Mouse (Mus musculus) forebrain, embryonic 10.5 days (tissue): Measurements from ENCODE around the gene Asic2. TPM values are rescaled to one million over a fixed set of nuclear protein-coding genes. Genes with fewer than 3 reads are reported as not detected.
A peak's percentile ranks its signal among the peaks of the same experiment; 100 is the strongest.

Experiments used
- DNase-seq: peaks from one replicate; pipeline ENCODE4 v3.0.0-alpha.2; 2017; ENCODE audit warnings: low spot score; ENCODE audit errors: extremely low spot score
- H3K27ac ChIP-seq: fragments of 300-500 bp; sonication (generic); 2 replicates; pipeline ENCODE4 v1.5.1; 2016; ENCODE audit warnings: mild to moderate bottlenecking
- H3K27me3 ChIP-seq: fragments of 300-500 bp; sonication (generic); 2 replicates; pipeline ENCODE4 v1.6.1; 2016; ENCODE audit warnings: mild to moderate bottlenecking; ENCODE audit not compliant: poor library complexity, severe bottlenecking
- H3K36me3 ChIP-seq: fragments of 300-500 bp; sonication (generic); replicated peaks from 2 replicates; pipeline ENCODE4 v1.6.1; 2016; ENCODE audit warnings: mild to moderate bottlenecking, moderate library complexity
- H3K4me1 ChIP-seq: fragments of 300-500 bp; sonication (generic); 2 replicates; pipeline ENCODE4 v1.6.1; 2016
- H3K4me3 ChIP-seq: fragments of 300-500 bp; sonication (generic); 2 replicates; pipeline ENCODE4 v1.5.1; 2016; ENCODE audit warnings: mild to moderate bottlenecking, moderate library complexity
- H3K9me3 ChIP-seq: fragments of 300-500 bp; sonication (generic); 2 replicates; pipeline ENCODE4 v1.6.1; 2016; ENCODE audit warnings: mild to moderate bottlenecking, moderate library complexity
- WGBS: fragments of 180-500 bp; shearing (Covaris S2); methylation state at CpG from one replicate; pipeline ENCODE4 v1.1.7; 2016; 5-methylcytosine and 5-hydroxymethylcytosine counted together
- polyA plus RNA-seq: library from polyadenylated mRNA; unstranded; fragments of >200 nt; fragmentation: Nextera tagmentation; extraction: Ambion mirVana; gene quantifications from 2 replicates; pipeline ENCODE4 v1.2.1, GENCODE M21; 2016

The Asic2 gene
- polyA plus RNA-seq, 1 experiment from 2014 or later: 0.51 TPM

DNA sequence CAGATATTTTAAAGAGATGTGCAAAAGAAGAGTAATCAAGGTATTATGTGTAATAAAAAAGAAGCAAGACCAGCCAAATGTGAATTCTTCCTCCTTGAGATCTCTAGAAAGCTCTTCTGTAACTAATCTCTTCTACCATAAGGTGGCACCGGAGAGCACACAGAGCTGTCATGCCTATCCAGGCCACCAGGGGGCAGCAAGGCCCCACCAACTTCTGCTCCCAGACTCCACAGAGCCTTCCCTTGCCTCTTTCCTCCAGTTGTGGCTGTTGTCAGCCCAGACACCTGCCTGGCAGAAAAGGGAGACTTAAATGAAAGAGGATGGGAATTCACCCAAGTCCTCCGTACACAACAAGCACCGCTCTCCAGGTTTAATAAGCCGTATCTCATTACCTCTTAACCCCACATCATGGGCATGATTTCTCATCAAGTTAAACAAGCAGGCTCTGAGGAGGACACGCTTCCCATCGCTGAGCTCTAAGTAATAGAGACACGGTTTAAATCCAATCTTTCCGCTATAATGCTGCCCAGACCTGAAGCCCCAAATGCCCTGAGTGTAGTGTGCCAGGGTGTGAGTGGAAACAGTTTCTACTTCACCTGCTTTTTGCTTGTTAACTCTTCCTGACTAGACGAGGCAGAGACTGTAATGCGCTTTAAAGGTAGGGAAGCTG lies 28.1 kb upstream of the Asic2 start:
- H3K4me3 ChIP-seq: no peak overlapping the region
- H3K27me3 ChIP-seq: no peaks in the 10 kb centered on the region
- H3K36me3 ChIP-seq: no peaks in the 10 kb centered on the region
- WGBS: 71% methylated on average over 10 of the region's 10 CpGs
- H3K9me3 ChIP-seq: no peaks in the 10 kb centered on the region
- DNase-seq: peak; percentile 75
- no peak overlapping the region for H3K27ac ChIP-seq
- H3K4me1 ChIP-seq: no peaks in the 10 kb centered on the region

DNA sequence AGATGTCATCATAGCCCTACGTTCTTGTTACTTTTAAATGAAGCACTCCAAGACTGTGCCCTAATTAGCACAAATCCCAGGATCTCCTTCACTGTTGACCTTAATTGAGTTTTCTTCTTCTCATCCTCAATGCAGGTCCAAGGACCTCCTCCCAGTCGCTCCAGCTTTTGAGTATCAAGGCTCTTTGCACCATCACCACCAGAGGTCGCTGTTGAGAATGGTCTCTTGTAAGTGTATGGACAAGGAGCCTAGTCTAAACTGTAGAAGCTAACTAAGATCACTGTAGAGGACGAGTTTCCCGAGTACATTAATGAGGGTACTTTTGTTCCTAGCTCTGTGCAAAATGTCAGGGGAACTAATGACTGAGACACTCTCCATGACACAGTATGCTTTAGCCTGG lies 14.9 kb upstream of the Asic2 start:
- Histone ChIP-seq H3K4me3 (no peak overlapping the region), H3K9me3 (no peaks in the 10 kb centered on the region), H3K4me1 (peaks cover 26% of the 10 kb centered on the region), H3K27me3 (no peaks in the 10 kb centered on the region), H3K27ac (no peak overlapping the region), H3K36me3 (no peaks in the 10 kb centered on the region)
- DNase-seq: peak; percentile 41
- 44% methylated on average over 5 of the region's 5 CpGs for WGBS

DNA sequence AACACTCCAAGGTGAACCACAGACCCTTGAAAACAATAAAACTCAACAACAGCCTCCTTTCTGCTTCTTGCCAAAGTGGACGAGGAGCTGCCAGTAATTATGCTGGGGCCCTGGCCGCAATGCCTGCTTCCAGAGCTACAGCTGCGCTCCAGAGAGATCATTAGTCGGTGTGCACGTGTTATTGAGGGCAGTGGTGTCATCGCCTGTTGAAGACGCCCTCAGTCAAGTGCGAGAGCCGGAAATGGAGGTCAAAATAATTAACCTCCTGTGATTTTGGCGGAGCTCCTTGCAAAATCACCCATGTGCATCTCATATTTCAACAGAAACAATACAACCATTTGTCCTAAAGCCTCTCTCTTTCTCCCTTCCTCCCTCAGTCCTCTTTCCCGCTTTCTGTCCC lies 13.9 kb upstream of the Asic2 start:
- no peak for DNase-seq
- WGBS: 48% methylated on average over 11 of the region's 11 CpGs

DNA sequence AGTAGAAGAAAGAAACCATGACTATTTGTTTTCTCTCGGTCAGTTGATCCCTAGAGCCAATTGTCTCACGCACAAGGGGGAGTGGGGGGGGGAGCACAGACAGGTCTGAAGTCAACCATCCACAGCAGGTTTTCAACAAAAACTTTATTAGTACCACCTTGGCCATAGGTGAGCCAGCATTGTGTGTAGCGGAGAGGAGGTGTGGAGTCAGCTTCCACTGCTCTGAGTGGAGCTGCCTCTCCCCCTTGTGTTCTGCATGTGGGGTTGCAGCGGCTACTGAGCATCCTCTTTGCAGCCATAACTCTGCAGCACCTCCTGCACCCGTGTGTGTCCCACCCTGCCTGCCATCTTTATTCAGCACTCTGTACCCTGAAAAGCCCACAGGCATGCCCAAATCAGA lies 6.3 kb upstream of the Asic2 start:
- 34% methylated on average over 5 of the region's 5 CpGs for WGBS
- peaks cover 21% of the 10 kb centered on the region for H3K4me1 ChIP-seq
- H3K36me3 ChIP-seq: no peaks in the 10 kb centered on the region
- H3K27me3 ChIP-seq: peaks cover 21% of the 10 kb centered on the region
- no peak overlapping the region for H3K4me3 ChIP-seq
- H3K9me3 ChIP-seq: no peaks in the 10 kb centered on the region
- H3K27ac ChIP-seq: no peak overlapping the region
- no peak for DNase-seq

More for the DNA sequence above, 13.9 kb upstream of the Asic2 start:
- Histone ChIP-seq H3K27me3 (no peaks in the 10 kb centered on the region), H3K9me3 (no peaks in the 10 kb centered on the region), H3K4me1 (peaks cover 21% of the 10 kb centered on the region), H3K27ac (no peak overlapping the region), H3K4me3 (no peak overlapping the region), H3K36me3 (no peaks in the 10 kb centered on the region)

DNA sequence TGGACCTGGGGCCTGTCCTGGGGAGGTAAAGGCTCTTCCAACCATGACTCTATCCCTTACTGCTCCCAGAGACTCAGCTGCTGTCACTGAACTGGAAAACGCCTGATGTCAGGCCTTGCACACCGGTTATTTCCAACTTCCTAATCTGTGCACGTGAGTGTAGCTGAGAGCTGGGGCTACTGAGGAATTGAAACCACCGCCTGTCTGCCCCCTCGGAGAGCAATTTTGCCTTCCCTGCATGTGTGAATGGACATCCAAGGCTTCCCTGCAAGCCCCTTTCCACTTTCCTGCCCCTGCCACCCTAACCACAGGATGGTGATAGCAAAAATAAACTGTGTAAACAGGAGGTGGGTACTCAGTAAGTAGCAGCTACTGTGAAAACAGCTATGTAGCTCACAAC lies 5.4 kb upstream of the Asic2 start:
- no peaks in the 10 kb centered on the region for H3K9me3 ChIP-seq
- no peak overlapping the region for H3K4me3 ChIP-seq
- H3K27me3 ChIP-seq: peaks cover 30% of the 10 kb centered on the region
- H3K27ac ChIP-seq: no peak overlapping the region
- 73% methylated on average over 5 of the region's 5 CpGs for WGBS
- DNase-seq: no peak
- H3K36me3 ChIP-seq: no peaks in the 10 kb centered on the region
- peaks cover 29% of the 10 kb centered on the region for H3K4me1 ChIP-seq

DNA sequence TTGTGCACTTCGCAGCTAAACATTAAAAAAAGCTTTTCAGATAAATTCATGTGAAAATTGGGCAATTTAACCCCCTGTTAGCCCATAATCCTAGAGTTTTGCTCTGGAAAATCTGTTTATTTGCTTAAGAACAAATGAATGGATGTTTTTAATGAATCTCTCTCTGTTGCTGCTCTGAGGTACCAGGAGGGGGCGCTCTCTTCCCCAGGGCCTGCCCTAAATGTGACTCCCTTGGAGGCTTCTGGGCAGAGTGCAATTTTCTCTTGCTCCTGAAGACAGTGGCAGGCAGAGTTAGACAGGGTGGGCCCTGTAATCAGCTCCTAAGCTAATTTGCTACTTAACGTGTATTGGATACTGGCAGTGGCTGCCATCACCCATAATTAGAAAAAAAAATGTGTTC lies 3.8 kb upstream of the Asic2 start:
- WGBS: 49% methylated on average over 3 of the region's 3 CpGs
- no peaks in the 10 kb centered on the region for H3K9me3 ChIP-seq
- no peaks in the 10 kb centered on the region for H3K36me3 ChIP-seq
- H3K27me3 ChIP-seq: peaks cover 47% of the 10 kb centered on the region
- no peak overlapping the region for H3K4me3 ChIP-seq
- no peak for DNase-seq
- H3K4me1 ChIP-seq: peaks cover 38% of the 10 kb centered on the region
- no peak overlapping the region for H3K27ac ChIP-seq

DNA sequence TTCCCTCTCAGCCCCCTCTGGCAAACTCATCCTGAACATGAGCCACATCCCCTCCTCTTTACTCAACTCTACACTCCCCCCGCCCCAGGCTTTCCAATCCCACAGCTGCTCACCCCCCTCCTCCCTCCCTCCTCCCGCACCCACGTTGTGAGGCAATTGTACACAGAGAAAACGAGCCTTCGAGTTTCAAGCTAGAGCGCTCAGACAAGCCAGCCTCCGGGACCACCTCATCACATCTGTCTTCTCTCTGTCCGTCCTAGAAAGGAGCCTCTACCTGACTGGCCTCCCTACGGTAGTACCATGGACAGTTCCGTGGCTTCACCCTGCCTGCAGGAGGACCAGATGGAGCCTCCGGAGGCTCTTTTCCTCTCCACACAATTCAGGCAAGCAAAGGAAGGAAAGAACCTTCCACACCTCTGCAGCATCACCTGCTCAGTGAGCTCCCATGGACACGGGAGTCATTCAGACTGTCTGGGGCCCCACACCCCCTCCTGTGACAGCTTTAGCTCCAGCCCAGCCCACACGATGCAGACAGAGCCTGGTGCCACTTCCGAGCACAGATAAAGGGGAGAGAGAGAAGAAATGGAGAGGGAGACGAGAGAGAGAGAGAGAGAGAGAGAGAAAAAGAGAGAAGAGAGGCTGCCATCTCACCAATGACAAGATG lies 1.5 kb downstream of the Asic2 start:
- 10% methylated on average over 15 of the region's 15 CpGs for WGBS
- H3K4me1 ChIP-seq: peaks cover 44% of the 10 kb centered on the region
- H3K4me3 ChIP-seq: no peak overlapping the region
- peaks cover 64% of the 10 kb centered on the region for H3K27me3 ChIP-seq
- no peaks in the 10 kb centered on the region for H3K36me3 ChIP-seq
- H3K9me3 ChIP-seq: no peaks in the 10 kb centered on the region
- DNase-seq: peak; percentile 43
- no peak overlapping the region for H3K27ac ChIP-seq

DNA sequence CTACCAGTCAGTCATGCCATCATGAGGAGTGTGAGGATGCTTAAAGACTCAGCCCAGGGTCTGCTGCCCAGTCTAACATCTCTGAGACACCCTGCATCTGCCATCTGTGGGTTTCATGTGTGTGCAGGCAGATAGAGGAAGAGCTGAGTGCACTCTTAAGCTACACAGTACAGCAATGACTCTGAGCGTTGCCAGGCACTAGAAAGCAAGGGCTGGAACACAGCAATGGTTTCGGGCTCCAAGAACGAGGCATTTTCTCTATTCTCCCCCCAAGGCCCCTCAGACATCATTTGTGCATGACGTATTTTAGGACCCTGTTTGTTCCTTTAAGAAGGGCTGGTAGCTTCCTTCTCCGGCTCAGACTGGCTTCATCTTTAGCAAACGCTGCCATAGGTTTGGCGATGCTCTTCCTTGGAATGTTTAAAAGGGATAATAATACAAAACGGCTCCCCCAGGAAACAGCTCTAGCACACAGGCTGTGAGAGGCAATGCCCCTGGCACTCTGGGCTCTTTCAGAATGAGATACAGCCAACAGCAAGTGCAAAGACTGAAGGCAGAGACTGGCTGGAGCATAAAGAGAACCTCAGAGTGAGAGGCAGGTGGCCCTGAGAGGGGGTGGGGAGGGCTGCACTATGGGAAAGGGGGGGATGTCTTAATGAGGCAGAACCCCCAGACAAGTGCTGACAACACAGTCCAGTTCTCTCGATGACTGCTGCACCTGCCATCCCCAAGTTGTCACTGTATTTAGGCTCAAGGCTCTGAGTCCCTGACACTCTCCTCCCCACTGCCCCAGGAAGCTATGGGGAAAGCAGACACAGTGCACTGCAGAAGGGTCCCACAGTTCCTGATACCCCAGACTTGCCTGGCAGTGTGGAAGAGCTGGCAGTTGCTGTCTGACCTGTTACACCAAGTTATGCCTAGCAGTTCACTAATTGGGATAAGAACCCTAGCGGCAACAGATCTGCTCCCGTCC lies 2.3 kb downstream of the Asic2 start:
- Histone ChIP-seq H3K9me3 (no peaks in the 10 kb centered on the region), H3K27me3 (peaks cover 61% of the 10 kb centered on the region), H3K4me1 (peaks cover 44% of the 10 kb centered on the region), H3K36me3 (no peaks in the 10 kb centered on the region), H3K27ac (no peak overlapping the region), H3K4me3 (no peak overlapping the region)
- 66% methylated on average over 11 of the region's 11 CpGs for WGBS
- no peak for DNase-seq

DNA sequence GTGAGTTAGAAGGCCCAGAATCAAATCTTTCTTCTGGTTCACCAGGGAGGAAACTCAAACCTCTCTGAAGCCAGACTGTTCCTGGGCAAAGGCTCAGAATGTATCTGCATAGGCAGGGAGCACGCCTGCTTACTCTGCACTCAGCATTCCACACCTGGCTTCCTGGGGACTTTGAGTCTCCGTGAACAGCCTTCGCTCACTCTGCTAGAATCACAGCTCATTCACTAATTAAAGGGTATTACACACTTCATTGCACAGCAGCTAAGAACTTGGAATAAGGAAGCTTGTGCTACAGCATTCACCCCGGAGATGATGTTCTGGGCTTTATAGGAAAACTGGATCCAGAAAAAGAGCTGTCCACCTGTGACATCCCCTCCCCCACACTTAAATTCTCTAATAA lies 3.7 kb downstream of the Asic2 start:
- no peak for DNase-seq
- Histone ChIP-seq H3K27me3 (peaks cover 47% of the 10 kb centered on the region), H3K4me1 (peaks cover 43% of the 10 kb centered on the region), H3K9me3 (no peaks in the 10 kb centered on the region), H3K27ac (no peak overlapping the region), H3K36me3 (no peaks in the 10 kb centered on the region), H3K4me3 (no peak overlapping the region)
- 42% methylated on average over 4 of the region's 4 CpGs for WGBS

DNA sequence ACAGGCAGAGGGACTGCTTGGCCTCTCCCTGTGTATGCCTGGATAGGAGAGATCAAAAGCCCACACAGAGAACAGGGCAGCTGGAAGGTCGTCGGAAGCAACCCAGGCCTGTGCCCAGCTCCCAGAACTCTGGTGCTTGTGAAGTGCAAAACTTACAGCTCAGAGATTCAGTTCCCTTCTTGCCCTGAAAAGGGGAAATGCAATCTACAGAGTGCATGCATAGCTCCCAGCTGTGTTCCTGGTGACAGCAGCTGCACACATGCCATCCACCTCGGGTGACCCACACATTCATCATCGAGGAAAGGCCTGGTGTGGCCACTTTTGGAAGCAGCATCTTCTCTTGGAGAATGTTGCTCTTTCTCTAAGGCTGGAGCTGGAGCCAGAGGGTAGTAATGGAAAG lies 13.9 kb downstream of the Asic2 start:
- H3K36me3 ChIP-seq: no peaks in the 10 kb centered on the region
- H3K4me1 ChIP-seq: 0 out of 2 replicates have a peak, but pooled peaks cover 3% of the 10 kb centered on the region
- H3K4me3 ChIP-seq: no peak overlapping the region
- H3K9me3 ChIP-seq: no peaks in the 10 kb centered on the region
- WGBS: 76% methylated on average over 4 of the region's 4 CpGs
- no peak for DNase-seq
- H3K27ac ChIP-seq: no peak overlapping the region
- no peaks in the 10 kb centered on the region for H3K27me3 ChIP-seq

DNA sequence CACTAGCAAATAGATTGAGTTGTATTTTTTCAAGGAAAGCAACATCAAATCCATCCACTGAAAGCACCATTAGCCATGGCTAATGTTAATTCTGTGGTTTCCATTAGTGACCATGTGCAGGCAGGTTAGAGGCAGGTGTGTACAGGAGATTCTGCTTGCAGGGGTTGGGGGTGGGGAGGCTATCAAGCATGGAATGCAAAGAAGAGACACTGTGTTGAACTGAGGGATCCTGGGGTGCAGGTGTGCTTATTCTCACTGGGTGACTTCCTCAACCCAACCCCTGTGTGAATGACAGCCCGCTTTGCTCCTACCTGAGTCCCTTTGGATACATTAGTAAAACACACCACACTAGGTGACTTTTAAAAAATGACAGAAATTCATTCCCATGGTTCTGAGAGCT lies 20.2 kb downstream of the Asic2 start:
- DNase-seq: no peak
- H3K4me3 ChIP-seq: no peak overlapping the region
- H3K9me3 ChIP-seq: no peaks in the 10 kb centered on the region
- no peak overlapping the region for H3K27ac ChIP-seq
- 82% methylated on average over 1 of the region's 1 CpGs for WGBS
- no peaks in the 10 kb centered on the region for H3K4me1 ChIP-seq
- H3K36me3 ChIP-seq: no peaks in the 10 kb centered on the region
- no peaks in the 10 kb centered on the region for H3K27me3 ChIP-seq

DNA sequence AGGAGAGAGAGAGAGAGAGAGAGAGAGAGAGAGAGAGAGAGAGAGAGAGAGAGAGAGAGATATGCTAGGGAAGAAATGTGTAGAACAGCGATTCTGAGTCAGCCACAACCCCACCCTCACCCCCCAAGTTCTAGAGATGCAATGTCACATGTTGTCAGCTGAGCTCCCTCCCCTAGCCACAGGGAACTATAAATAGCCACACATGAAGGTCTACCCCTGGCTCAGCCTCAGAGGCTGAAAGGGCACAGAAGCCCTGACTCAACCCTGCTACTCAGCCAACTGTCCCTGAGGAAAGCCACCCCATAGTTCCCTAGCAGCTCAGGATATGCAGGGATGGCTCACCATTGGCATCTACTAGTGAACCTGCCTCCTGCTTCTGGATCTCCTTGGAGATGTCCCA lies 26.1 kb downstream of the Asic2 start:
- Histone ChIP-seq H3K4me1 (no peaks in the 10 kb centered on the region), H3K27me3 (no peaks in the 10 kb centered on the region), H3K36me3 (no peaks in the 10 kb centered on the region), H3K27ac (no peak overlapping the region), H3K4me3 (no peak overlapping the region), H3K9me3 (no peaks in the 10 kb centered on the region)
- 86% methylated on average over 1 of the region's 1 CpGs for WGBS
- DNase-seq: no peak

DNA sequence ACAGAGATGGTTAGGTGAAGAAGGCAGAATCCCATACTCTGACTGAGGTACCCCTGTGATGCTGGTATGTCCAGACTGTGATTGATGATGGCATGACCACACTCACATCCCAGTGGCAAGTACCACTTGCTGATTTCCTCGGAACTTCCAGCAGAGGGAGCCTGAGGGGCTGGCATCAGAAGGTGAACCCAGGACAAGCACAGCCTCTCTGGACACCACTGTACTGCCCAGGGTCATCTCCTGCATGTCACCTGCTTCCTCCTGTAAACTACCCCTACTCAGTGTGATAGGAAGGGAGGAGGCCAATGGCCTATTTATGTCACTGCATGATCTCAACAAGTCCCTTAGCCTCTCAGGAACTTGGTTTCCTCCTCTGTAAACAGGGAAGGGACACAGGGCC lies 27.3 kb downstream of the Asic2 start:
- no peak overlapping the region for H3K4me3 ChIP-seq
- WGBS: 14% methylated on average over 1 of the region's 1 CpGs
- H3K4me1 ChIP-seq: no peaks in the 10 kb centered on the region
- H3K27ac ChIP-seq: no peak overlapping the region
- no peaks in the 10 kb centered on the region for H3K27me3 ChIP-seq
- DNase-seq: peak; percentile 23
- H3K9me3 ChIP-seq: no peaks in the 10 kb centered on the region
- no peaks in the 10 kb centered on the region for H3K36me3 ChIP-seq
